Mouse (Mus musculus) heart, embryonic 13.5 days (tissue): Measurements from ENCODE around the gene Npy4r. TPM values are rescaled to one million over a fixed set of nuclear protein-coding genes. Genes with fewer than 3 reads are reported as not detected.

Source experiments
- ATAC-seq: fragments of 200-750 bp; cut with Nextera tagmentation; 2 replicates; pipeline ENCODE4 v1.8.0; 2017; ENCODE audit warnings: moderate TSS enrichment; ENCODE audit not compliant: insufficient number of reproducible peaks, low FRiP score, low TSS enrichment; ENCODE audit errors: extremely low read depth
- H3K27ac ChIP-seq: fragments of 300-500 bp; sonication (generic); replicated peaks from 2 replicates; pipeline ENCODE4 v1.5.1; 2015; ENCODE audit warnings: moderate library complexity, mild to moderate bottlenecking, inconsistent platforms
- H3K27me3 ChIP-seq: fragments of 300-500 bp; sonication (generic); replicated peaks from 2 replicates; pipeline ENCODE4 v1.6.1; 2015; ENCODE audit warnings: mild to moderate bottlenecking, inconsistent platforms
- H3K36me3 ChIP-seq: fragments of 300-500 bp; sonication (generic); 2 replicates; pipeline ENCODE4 v1.6.1; 2015; ENCODE audit warnings: mild to moderate bottlenecking, inconsistent platforms
- H3K4me1 ChIP-seq: fragments of 300-500 bp; sonication (generic); 2 replicates; pipeline ENCODE4 v1.6.1; 2015; ENCODE audit warnings: inconsistent platforms
- H3K4me2 ChIP-seq: fragments of 300-500 bp; sonication (generic); 2 replicates; pipeline ENCODE4 v1.6.1; 2015; ENCODE audit warnings: inconsistent platforms, mild to moderate bottlenecking, moderate library complexity
- H3K4me3 ChIP-seq: fragments of 300-500 bp; sonication (generic); 2 replicates; pipeline ENCODE4 v1.5.1; 2015; ENCODE audit warnings: moderate library complexity, mild to moderate bottlenecking, inconsistent platforms
- H3K9ac ChIP-seq: fragments of 300-500 bp; sonication (generic); 2 replicates; pipeline ENCODE4 v1.6.1; 2015; ENCODE audit warnings: inconsistent platforms, mild to moderate bottlenecking, moderate library complexity
- H3K9me3 ChIP-seq: fragments of 300-500 bp; sonication (generic); 2 replicates; pipeline ENCODE4 v1.6.1; 2016; ENCODE audit warnings: inconsistent platforms
- WGBS: fragments of 180-500 bp; shearing (Covaris S2); methylation state at CpG from one replicate; pipeline ENCODE4 v1.1.7; 2015; ENCODE audit warnings: mixed read lengths; 5-methylcytosine and 5-hydroxymethylcytosine counted together
- polyA plus RNA-seq: library from polyadenylated mRNA; unstranded; fragments of >200 nt; fragmentation: Nextera tagmentation; extraction: Ambion mirVana; gene quantifications from 2 replicates; pipeline ENCODE4 v1.2.1, GENCODE M21; 2015

Gene Npy4r
- polyA plus RNA-seq = 0.07 and 0.08 TPM in 2 replicates

DNA sequence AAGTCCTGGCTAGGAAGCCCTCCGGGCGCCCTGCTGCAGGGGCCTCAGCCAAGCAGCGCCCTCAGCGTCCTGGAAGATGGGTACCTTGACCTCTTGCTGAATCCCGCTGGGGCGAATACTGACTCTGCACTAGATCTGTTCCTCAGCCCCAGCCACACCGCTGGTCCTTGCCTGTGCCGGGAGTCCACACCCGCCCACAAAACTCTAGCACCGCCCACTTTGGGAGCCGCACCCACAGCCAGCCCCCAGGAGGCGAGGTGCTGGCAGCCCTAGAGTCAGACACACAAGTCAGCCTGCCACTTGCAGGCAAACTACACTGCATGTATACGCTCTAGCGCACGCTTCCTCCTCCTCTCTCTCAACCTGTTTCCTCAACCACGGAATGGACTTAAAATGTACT is at the start of gene Npy4r:
Gene Npy4r, minus strand, starts transcription at position 148 of the 400 bp plus-strand sequence.
- no peaks in the 10 kb centered on the region for H3K9me3 ChIP-seq
- peak within 1 kb of the TSS; percentile 54 for H3K9ac ChIP-seq
- H3K4me1 ChIP-seq = peaks cover 12% of the 10 kb centered on the region
- peak within 1 kb of the TSS; percentile 63 for H3K4me2 ChIP-seq
- ATAC-seq = peak; percentile 29; the same call in 1 of the 2 replicates
- H3K4me3 ChIP-seq = peak within 1 kb of the TSS; percentile 29
- no peaks in the 10 kb centered on the region for H3K36me3 ChIP-seq
- H3K27ac ChIP-seq = no peak within 1 kb of the TSS
- 8% methylated on average over 16 of the region's 16 CpGs for WGBS
- peaks cover 29% of the 10 kb centered on the region for H3K27me3 ChIP-seq

DNA sequence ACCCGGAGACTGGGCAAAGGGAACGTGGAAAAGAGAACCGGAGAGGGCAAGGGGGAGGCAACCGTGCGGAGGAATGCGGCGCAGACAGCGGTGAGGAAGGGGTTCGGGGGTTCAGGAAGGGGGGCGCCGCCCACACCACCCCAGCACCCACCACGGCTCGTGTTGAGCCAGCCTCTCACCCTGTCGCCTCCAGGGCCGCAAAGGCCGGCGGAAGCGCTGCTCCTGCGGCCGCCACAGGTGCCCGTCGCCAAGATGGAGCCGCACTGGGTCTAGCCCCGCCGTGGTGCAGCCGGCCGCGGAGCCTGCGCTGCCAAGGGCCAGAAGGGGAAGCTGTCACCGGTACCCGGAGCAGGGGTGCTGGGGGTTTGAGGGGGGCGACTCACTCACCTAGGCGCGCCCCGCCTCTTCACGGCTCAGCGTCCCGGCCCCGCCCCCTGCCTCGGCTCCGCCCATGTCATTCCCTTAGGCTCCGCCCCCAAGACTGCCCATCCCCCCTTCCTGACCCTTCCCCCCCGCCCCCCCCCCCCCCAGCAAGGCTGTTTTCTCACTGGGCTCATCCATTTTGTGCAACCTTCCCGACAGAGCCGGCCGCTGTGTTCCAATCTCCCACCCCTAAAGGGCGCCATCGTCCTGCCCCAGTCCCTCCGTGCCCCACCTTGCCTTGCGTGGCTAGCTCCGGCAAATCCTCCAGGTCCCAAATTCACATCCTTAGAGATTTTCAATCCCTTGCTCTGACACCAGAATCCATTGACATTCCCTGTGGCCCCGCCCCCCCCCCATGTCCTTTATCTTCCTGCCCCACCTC is 49.1 kb upstream of the Npy4r start, which contains the start of gene Gprin2:
Gene Gprin2, minus strand, starts transcription at position 423 of the 805 bp plus-strand sequence.
- H3K27me3 ChIP-seq = peaks cover 57% of the 10 kb centered on the region
- WGBS = 3% methylated on average over 30 of the region's 52 CpGs
- peak within 1 kb of the TSS; percentile 98 for H3K4me2 ChIP-seq
- peak within 1 kb of the TSS; percentile 82 for H3K9ac ChIP-seq
- ATAC-seq = peak; percentile 56
- peaks cover 5% of the 10 kb centered on the region for H3K4me1 ChIP-seq
- H3K9me3 ChIP-seq = no peaks in the 10 kb centered on the region
- peak within 1 kb of the TSS; percentile 77 for H3K4me3 ChIP-seq
- no peak within 1 kb of the TSS for H3K27ac ChIP-seq
- no peaks in the 10 kb centered on the region for H3K36me3 ChIP-seq

DNA sequence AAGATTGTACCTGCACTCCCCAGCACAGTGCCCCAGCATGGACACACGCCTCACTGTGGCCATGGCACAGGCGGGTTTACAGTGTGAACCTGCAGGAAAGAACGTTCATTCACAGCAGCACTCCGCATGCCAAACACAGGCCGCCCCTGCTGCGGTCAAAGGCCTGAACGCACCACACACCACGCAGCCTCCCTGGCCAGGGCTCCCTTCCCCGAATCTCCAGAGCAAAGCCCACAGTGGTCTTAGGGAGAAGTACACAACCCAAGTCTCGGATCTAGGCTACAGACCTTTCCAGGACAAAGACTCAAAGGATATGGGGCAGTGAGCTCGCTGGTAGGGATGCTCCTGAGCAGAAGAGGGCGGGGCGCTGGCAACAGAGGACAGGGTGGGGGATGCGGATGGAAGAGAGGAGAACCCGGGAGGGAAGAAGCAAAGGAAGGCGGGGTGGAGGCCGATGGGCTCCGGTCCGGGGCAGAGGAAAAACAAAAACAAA is 48.5 kb upstream of the Npy4r start:
- peak overlapping the region; percentile 77 for H3K4me3 ChIP-seq
- H3K9me3 ChIP-seq = no peaks in the 10 kb centered on the region
- H3K36me3 ChIP-seq = no peaks in the 10 kb centered on the region
- WGBS = 8% methylated on average over 19 of the region's 19 CpGs
- no peak overlapping the region for H3K27ac ChIP-seq
- H3K4me2 ChIP-seq = peak overlapping the region; percentile 98
- ATAC-seq = 0 out of 2 replicates have a peak, but pooled peaks have one; percentile 21
- H3K27me3 ChIP-seq = peaks cover 57% of the 10 kb centered on the region
- H3K4me1 ChIP-seq = peaks cover 5% of the 10 kb centered on the region
- peak overlapping the region; percentile 82 for H3K9ac ChIP-seq

DNA sequence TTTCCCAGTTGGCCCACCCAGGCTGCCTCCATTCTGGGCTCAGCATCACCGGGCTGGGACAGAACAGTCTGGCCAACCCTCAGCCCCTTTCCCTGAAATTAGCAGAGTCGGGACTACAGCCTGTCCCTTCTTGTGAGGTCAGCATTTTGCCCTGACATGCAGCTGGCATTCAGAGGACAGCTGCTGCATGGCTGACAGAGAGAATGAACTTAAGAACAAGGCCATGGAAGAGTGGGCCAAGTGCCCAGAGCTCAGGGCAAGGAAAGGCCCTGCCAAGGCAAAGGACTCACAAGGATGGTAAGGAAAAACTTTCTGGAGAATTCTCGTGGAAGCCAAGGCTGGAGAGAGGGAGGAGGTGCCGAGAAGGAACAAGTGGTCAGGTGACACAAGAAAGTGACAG is 44.4 kb upstream of the Npy4r start:
- WGBS = 43% methylated on average over 4 of the region's 4 CpGs
- Histone ChIP-seq H3K4me1 (peaks cover 11% of the 10 kb centered on the region), H3K4me3 (no peak overlapping the region), H3K9ac (no peak overlapping the region), H3K9me3 (no peaks in the 10 kb centered on the region), H3K36me3 (no peaks in the 10 kb centered on the region), H3K4me2 (no peak overlapping the region), H3K27me3 (peaks cover 49% of the 10 kb centered on the region), H3K27ac (no peak overlapping the region)
- no peak for ATAC-seq

DNA sequence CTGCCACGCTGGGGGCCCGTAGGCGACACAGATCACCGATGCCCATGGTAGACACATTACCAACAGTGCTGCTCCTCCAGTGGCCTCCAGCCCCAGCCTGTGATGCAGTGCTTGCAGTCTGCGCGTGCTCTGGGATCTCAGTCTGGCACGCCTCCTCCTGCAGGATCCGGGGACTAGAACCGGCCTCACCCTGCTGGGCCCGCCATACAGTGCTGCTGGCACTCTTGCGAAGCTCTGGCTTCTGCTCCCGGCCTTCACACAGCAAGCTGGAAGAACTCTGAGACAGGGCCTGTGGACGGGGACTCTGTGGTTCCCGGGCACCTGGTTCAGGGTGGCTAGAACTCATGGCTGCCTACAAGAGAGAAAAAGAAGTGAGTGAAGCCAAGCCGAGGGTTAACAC is 43.2 kb upstream of the Npy4r start:
- Histone ChIP-seq H3K4me1 (peaks cover 7% of the 10 kb centered on the region), H3K4me2 (no peak overlapping the region), H3K9ac (no peak overlapping the region), H3K27me3 (peaks cover 39% of the 10 kb centered on the region), H3K9me3 (no peaks in the 10 kb centered on the region), H3K27ac (no peak overlapping the region), H3K36me3 (no peaks in the 10 kb centered on the region), H3K4me3 (no peak overlapping the region)
- no peak for ATAC-seq
- 86% methylated on average over 15 of the region's 15 CpGs for WGBS

DNA sequence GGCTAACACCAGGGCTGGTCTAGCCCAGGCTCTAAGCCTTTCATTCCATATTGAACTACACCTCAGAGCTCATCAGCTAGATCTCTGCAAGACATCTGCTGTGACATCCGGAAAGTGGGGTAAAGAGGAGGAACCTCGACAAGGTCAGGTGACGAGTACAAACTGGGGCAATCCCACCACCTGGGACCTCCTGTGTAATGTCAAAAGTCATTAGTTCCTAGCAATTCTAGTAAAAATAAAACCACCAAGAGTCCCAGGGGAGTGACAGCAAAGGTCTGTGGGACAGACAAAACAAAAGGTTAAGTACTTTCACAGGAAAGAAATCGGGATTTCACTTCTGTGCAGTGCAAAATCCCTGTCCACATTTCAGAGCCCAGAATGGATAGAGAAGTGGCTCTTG is 41.6 kb upstream of the Npy4r start:
- H3K4me3 ChIP-seq = no peak overlapping the region
- H3K4me2 ChIP-seq = no peak overlapping the region
- H3K9ac ChIP-seq = no peak overlapping the region
- WGBS = 80% methylated on average over 4 of the region's 4 CpGs
- no peaks in the 10 kb centered on the region for H3K9me3 ChIP-seq
- H3K36me3 ChIP-seq = no peaks in the 10 kb centered on the region
- ATAC-seq = no peak
- H3K27me3 ChIP-seq = peaks cover 24% of the 10 kb centered on the region
- peaks cover 6% of the 10 kb centered on the region for H3K4me1 ChIP-seq
- no peak overlapping the region for H3K27ac ChIP-seq

DNA sequence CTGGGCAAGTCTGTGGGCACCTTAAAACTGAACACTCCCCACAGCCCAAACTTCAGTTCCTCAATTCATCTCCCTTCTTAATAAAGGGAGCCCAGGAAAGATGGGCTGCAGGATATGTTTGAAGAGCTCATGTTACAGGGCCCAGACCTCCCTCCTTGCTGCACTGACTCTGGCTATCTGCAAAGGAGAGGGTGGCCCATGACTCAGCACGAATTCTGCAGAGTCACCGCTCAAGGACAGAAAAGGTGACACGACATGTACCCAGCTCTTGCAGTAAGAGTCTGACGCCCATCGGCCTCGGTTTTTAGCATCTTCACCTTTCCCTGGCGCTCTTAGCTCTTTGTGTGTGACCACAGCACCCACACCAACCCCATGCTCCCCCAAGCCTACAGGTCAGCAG is 38.1 kb upstream of the Npy4r start:
- ATAC-seq = peak; percentile 70
- no peaks in the 10 kb centered on the region for H3K9me3 ChIP-seq
- peaks cover 12% of the 10 kb centered on the region for H3K27me3 ChIP-seq
- peak overlapping the region; percentile 37; the same call in 1 of the 2 replicates for H3K27ac ChIP-seq
- WGBS = 59% methylated on average over 7 of the region's 7 CpGs
- H3K36me3 ChIP-seq = no peaks in the 10 kb centered on the region
- H3K4me1 ChIP-seq = peaks cover 6% of the 10 kb centered on the region
- H3K4me2 ChIP-seq = no peak overlapping the region
- no peak overlapping the region for H3K4me3 ChIP-seq
- no peak overlapping the region for H3K9ac ChIP-seq

DNA sequence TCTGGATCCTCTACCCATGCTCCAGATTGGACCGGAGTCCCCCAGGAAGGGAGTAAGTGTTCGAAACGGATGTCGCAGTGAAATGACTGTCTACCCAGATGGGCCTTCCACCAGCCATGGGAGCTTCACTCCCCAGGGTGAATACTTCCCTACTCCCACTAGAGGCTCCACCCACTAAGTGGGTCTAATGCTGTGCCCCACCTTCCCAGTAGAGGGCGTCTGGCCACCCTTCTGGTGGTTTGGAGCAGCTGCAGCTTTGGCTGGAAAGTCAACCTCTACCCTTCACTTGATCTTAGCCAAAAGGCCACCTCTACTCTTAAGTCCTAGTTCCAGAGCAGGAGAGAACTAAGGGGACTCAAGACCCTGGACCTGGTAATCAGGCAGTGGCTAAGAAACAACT is 36.3 kb upstream of the Npy4r start:
- Histone ChIP-seq H3K27ac (no peak overlapping the region), H3K9ac (no peak overlapping the region), H3K27me3 (no peaks in the 10 kb centered on the region; the same call in 1 of the 2 replicates), H3K9me3 (no peaks in the 10 kb centered on the region), H3K4me3 (no peak overlapping the region), H3K36me3 (no peaks in the 10 kb centered on the region), H3K4me2 (no peak overlapping the region), H3K4me1 (peaks cover 6% of the 10 kb centered on the region)
- WGBS = 53% methylated on average over 5 of the region's 5 CpGs
- no peak for ATAC-seq

DNA sequence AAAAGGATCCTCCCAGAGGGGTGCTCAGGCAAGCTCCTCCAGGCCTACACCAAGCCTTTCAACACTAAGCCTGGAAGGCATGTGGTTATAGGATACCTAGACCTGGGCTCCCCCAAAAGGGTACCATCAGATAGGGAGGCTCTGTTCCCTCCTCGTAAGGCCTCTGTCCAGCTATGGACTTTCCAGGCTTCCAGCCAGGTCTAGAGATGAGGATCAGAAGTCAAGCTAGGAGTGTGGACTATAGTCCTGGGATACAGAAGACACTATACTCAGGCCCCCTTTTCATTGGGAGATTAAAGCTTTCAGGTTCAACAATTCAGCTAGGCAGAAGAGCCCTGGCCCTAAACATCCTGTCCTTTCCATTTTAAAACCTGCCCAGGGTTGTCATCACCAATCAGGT is 30.8 kb upstream of the Npy4r start:
- no peak overlapping the region for H3K9ac ChIP-seq
- H3K27ac ChIP-seq = no peak overlapping the region
- H3K27me3 ChIP-seq = no peaks in the 10 kb centered on the region
- H3K9me3 ChIP-seq = peaks cover 12% of the 10 kb centered on the region; the same call in 1 of the 2 replicates
- no peaks in the 10 kb centered on the region for H3K4me1 ChIP-seq
- ATAC-seq = no peak
- 0 out of 2 replicates have a peak, but pooled peaks cover 3% of the 10 kb centered on the region for H3K36me3 ChIP-seq
- H3K4me2 ChIP-seq = no peak overlapping the region
- no peak overlapping the region for H3K4me3 ChIP-seq
- 69% methylated on average over 1 of the region's 1 CpGs for WGBS

DNA sequence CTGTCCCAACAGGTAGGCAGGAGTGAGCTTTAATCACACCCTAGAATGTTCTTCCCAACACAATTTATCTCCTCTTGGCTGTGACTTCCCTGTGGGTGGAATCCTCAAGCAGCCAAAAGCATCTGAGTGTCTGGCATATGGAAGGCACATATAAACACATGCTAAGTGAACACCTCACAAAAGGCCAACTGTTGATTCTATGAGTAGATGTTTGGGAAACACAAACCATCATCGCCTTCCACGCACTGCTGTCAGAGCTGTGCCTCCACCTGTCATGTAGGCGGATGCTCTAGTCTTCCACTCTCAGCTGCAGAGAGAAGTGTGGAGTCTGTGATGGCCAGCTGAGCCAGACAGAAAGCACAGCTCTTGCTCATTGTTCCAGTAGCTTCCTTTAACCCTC is 27.1 kb upstream of the Npy4r start:
- Histone ChIP-seq H3K27me3 (no peaks in the 10 kb centered on the region), H3K4me2 (no peak overlapping the region), H3K4me1 (0 out of 2 replicates have a peak, but pooled peaks cover 3% of the 10 kb centered on the region), H3K9ac (no peak overlapping the region), H3K4me3 (no peak overlapping the region), H3K36me3 (0 out of 2 replicates have a peak, but pooled peaks cover 3% of the 10 kb centered on the region), H3K9me3 (peaks cover 12% of the 10 kb centered on the region; the same call in 1 of the 2 replicates), H3K27ac (no peak overlapping the region)
- no peak for ATAC-seq
- WGBS = 79% methylated on average over 3 of the region's 3 CpGs

DNA sequence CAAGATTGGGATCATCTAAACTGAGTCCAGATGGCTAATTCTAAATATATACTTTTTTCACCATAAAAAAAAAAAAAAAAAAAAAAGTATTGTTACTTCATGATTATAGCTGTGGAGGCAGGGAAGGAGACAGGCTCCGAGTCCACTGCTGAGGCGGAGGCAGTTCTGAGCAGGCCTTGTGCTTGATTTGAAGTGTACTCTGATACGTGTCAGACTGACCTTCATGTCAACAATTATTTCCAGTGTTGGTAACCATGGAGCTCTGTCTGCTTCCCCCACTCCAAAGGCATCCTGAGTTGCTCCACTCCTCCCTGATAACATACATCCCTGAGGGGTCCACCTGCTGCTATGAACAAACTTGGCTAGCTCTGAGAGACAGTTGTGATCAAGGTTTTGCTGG is 18.8 kb upstream of the Npy4r start:
- WGBS = 45% methylated on average over 3 of the region's 3 CpGs
- Histone ChIP-seq H3K4me3 (no peak overlapping the region), H3K27ac (no peak overlapping the region), H3K9ac (no peak overlapping the region), H3K27me3 (no peaks in the 10 kb centered on the region), H3K4me1 (0 out of 2 replicates have a peak, but pooled peaks cover 17% of the 10 kb centered on the region), H3K36me3 (no peaks in the 10 kb centered on the region), H3K4me2 (no peak overlapping the region), H3K9me3 (no peaks in the 10 kb centered on the region)
- ATAC-seq = no peak
